Mouse (Mus musculus): ENCODE data around the gene Tspan18. TPM values are rescaled to one million over a fixed set of nuclear protein-coding genes. Genes with fewer than 3 reads are reported as not detected.

Gene Tspan18
- total RNA-seq, 1 experiment, result 1.4 TPM

DNA sequence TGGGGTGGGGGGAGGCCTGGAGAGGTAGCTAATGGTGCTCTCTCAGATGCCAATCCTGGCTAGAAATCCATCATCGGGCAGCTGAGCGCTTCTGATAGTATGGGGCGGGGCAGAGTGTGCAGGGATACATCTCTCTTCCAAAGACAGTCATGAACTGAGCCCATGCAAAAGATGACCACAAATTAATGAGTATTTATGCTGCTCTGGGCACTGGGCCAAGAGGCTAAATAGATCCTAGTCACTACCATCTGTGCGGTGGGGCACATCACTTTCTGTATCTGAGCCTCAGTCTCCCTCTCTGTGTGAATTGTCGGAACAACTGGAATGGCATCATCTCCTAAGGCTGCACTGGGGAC is 163.5 kb downstream of the Tspan18 start:
- DNase-seq (ENCODE audit: low read depth, low spot score), result no peak
- H3K4me1 ChIP-seq (ENCODE audit: control insufficient read depth in 2 of 2, insufficient read depth in 2 of 2, low read length in 2 of 2, poor library complexity in 1 of 2), result peaks cover 7% of the 10 kb centered on the region in 2 experiments; a peak in 3 of 4 replicates

DNA sequence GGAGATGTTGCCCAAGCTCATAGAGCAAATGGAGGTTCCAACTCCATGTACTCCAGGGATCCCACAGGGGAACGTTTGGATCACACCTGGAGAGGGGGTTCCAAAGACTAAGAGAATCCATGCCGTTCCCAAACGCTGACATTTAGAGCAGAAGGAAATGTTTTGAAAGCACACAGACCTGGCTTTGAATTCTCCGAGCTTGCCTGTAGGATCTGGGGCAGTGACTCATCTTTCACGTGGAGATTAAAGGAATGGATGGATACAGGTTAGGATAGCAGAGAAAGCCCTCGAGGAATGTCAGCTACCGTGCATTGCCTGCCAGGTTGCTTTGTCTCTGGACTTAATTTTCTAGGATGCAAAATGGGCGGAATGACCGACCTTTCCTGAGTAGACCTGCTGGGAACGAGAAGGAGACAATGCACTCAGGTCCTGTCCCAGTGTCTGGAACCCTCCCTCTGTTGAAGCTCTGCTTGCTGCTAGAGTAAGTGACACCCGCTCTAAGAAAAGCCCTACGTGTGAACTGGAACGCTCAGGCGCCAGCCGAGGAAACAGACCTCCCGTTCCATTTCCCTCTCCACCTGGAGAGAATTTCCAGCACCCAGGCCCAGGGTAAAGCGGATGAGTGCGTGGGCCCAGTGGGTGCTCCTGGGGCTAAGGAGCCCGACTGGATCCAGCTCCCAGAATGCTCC is 164.0 kb downstream of the Tspan18 start:
- Histone ChIP-seq H3K9ac (ENCODE audit: insufficient read depth, low read depth, low read length, poor library complexity, severe bottlenecking) (no peak overlapping the region), H3K4me1 (ENCODE audit: control insufficient read depth in 2 of 2, insufficient read depth in 2 of 2, low read length in 2 of 2, poor library complexity in 1 of 2) (peaks cover 5 to 6% of the 10 kb centered on the region in 2 experiments; a peak in 3 of 4 replicates), H3K9me3 (ENCODE audit: control insufficient read depth, insufficient read depth, low read depth, low read length) (no peaks in the 10 kb centered on the region), H3K27ac (ENCODE audit: insufficient read depth, low read depth, low read length, poor library complexity, severe bottlenecking) (no peak overlapping the region), H3K36me3 (ENCODE audit: control insufficient read depth, insufficient read depth, low read length, poor library complexity, severe bottlenecking) (no peaks in the 10 kb centered on the region), H3K4me3 (ENCODE audit: insufficient read depth in 1 of 2, low read depth in 1 of 2, low read length in 2 of 2, poor library complexity in 1 of 2, severe bottlenecking in 1 of 2) (no peak overlapping the region)
- in situ Hi-C loops (cut with MboI; ENCODE audit: low sequenced_read_pairs in 2 of 2, unreplicated experiment in 2 of 2), result no loop called here
- TF ChIP-seq ZNF384 (IDR thresholded peaks at IDR 0.05; ENCODE audit: low read depth, low read length) (no peak), ZC3H11A (IDR thresholded peaks at IDR 0.05; ENCODE audit: borderline replicate concordance, low read depth, low read length) (no peak), HCFC1 (IDR thresholded peaks at IDR 0.05; ENCODE audit: borderline replicate concordance, insufficient read depth, low read length) (no peak), MAFK (IDR thresholded peaks at IDR 0.05; ENCODE audit: insufficient read depth, low read depth, low read length) (no peak), CHD2 (IDR thresholded peaks at IDR 0.05; ENCODE audit: low read depth, low read length) (no peak)
- no peak for DNase-seq (ENCODE audit: low read depth, low spot score)

More for the DNA sequence above, 163.5 kb downstream of the Tspan18 start:
- H3K27ac ChIP-seq (ENCODE audit: insufficient read depth, low read depth, low read length, poor library complexity, severe bottlenecking), result no peak overlapping the region
- H3K4me3 ChIP-seq (ENCODE audit: insufficient read depth in 1 of 2, low read depth in 1 of 2, low read length in 2 of 2, poor library complexity in 1 of 2, severe bottlenecking in 1 of 2), result no peak overlapping the region
- no peaks in the 10 kb centered on the region for H3K36me3 ChIP-seq (ENCODE audit: control insufficient read depth, insufficient read depth, low read length, poor library complexity, severe bottlenecking)
- TF ChIP-seq MAFK (IDR thresholded peaks at IDR 0.05; ENCODE audit: insufficient read depth, low read depth, low read length), result no peak
- TF ChIP-seq ZC3H11A (IDR thresholded peaks at IDR 0.05; ENCODE audit: borderline replicate concordance, low read depth, low read length), result no peak
- TF ChIP-seq ZNF384 (IDR thresholded peaks at IDR 0.05; ENCODE audit: low read depth, low read length), result no peak
- no peak for TF ChIP-seq CHD2 (IDR thresholded peaks at IDR 0.05; ENCODE audit: low read depth, low read length)
- no peak for TF ChIP-seq HCFC1 (IDR thresholded peaks at IDR 0.05; ENCODE audit: borderline replicate concordance, insufficient read depth, low read length)
- in situ Hi-C loops (cut with MboI; ENCODE audit: low sequenced_read_pairs in 2 of 2, unreplicated experiment in 2 of 2), result no loop called here
- H3K9ac ChIP-seq (ENCODE audit: insufficient read depth, low read depth, low read length, poor library complexity, severe bottlenecking), result no peak overlapping the region
- H3K9me3 ChIP-seq (ENCODE audit: control insufficient read depth, insufficient read depth, low read depth, low read length), result no peaks in the 10 kb centered on the region

- TF ChIP-seq HCFC1 (IDR thresholded peaks at IDR 0.05; ENCODE audit: borderline replicate concordance, insufficient read depth, low read length) (no peak), MAFK (IDR thresholded peaks at IDR 0.05; ENCODE audit: insufficient read depth, low read depth, low read length) (no peak), ZNF384 (IDR thresholded peaks at IDR 0.05; ENCODE audit: low read depth, low read length) (no peak), ZC3H11A (IDR thresholded peaks at IDR 0.05; ENCODE audit: borderline replicate concordance, low read depth, low read length) (no peak), CHD2 (IDR thresholded peaks at IDR 0.05; ENCODE audit: low read depth, low read length) (no peak)
- DNase-seq (ENCODE audit: low read depth, low spot score), result no peak
- H3K9me3 ChIP-seq (ENCODE audit: control insufficient read depth, insufficient read depth, low read depth, low read length), result no peaks in the 10 kb centered on the region
- in situ Hi-C loops (cut with MboI; ENCODE audit: low sequenced_read_pairs in 2 of 2, unreplicated experiment in 2 of 2), result no loop called here
- no peak overlapping the region for H3K9ac ChIP-seq (ENCODE audit: insufficient read depth, low read depth, low read length, poor library complexity, severe bottlenecking)
- no peak overlapping the region for H3K27ac ChIP-seq (ENCODE audit: insufficient read depth, low read depth, low read length, poor library complexity, severe bottlenecking)
- peaks cover 0 to 2% of the 10 kb centered on the region in 2 experiments; a peak in 3 of 4 replicates for H3K4me1 ChIP-seq (ENCODE audit: control insufficient read depth in 2 of 2, insufficient read depth in 2 of 2, low read length in 2 of 2, poor library complexity in 1 of 2)
- H3K36me3 ChIP-seq (ENCODE audit: control insufficient read depth, insufficient read depth, low read length, poor library complexity, severe bottlenecking), result no peaks in the 10 kb centered on the region
- H3K4me3 ChIP-seq (ENCODE audit: insufficient read depth in 1 of 2, low read depth in 1 of 2, low read length in 2 of 2, poor library complexity in 1 of 2, severe bottlenecking in 1 of 2), result no peak overlapping the region
These were observed 167.4 kb downstream of the Tspan18 start for GRCm38 (mm10) chr2:93166734-93167406.

GRCm38 (mm10) chr2:93166295-93166694 is 168.0 kb downstream of the Tspan18 start:
- no peak for DNase-seq (ENCODE audit: low read depth, low spot score)
- in situ Hi-C loops (cut with MboI; ENCODE audit: low sequenced_read_pairs in 2 of 2, unreplicated experiment in 2 of 2), result no loop called here
- Histone ChIP-seq H3K4me3 (ENCODE audit: insufficient read depth in 1 of 2, low read depth in 1 of 2, low read length in 2 of 2, poor library complexity in 1 of 2, severe bottlenecking in 1 of 2) (no peak overlapping the region), H3K27ac (ENCODE audit: insufficient read depth, low read depth, low read length, poor library complexity, severe bottlenecking) (no peak overlapping the region), H3K9ac (ENCODE audit: insufficient read depth, low read depth, low read length, poor library complexity, severe bottlenecking) (no peak overlapping the region), H3K4me1 (ENCODE audit: control insufficient read depth in 2 of 2, insufficient read depth in 2 of 2, low read length in 2 of 2, poor library complexity in 1 of 2) (peaks cover 0 to 2% of the 10 kb centered on the region in 2 experiments; a peak in 3 of 4 replicates), H3K9me3 (ENCODE audit: control insufficient read depth, insufficient read depth, low read depth, low read length) (no peaks in the 10 kb centered on the region), H3K36me3 (ENCODE audit: control insufficient read depth, insufficient read depth, low read length, poor library complexity, severe bottlenecking) (no peaks in the 10 kb centered on the region)
- TF ChIP-seq MAFK (IDR thresholded peaks at IDR 0.05; ENCODE audit: insufficient read depth, low read depth, low read length) (no peak), ZNF384 (IDR thresholded peaks at IDR 0.05; ENCODE audit: low read depth, low read length) (no peak), ZC3H11A (IDR thresholded peaks at IDR 0.05; ENCODE audit: borderline replicate concordance, low read depth, low read length) (no peak), HCFC1 (IDR thresholded peaks at IDR 0.05; ENCODE audit: borderline replicate concordance, insufficient read depth, low read length) (no peak), CHD2 (IDR thresholded peaks at IDR 0.05; ENCODE audit: low read depth, low read length) (no peak)
